Mouse (Mus musculus) thymus, adult 2 months (tissue): ENCODE data around the gene Sptbn1.

Experiments
- CTCF ChIP-seq: fragments of 200-500 bp; IDR thresholded peaks from 2 replicates; pipeline ENCODE4 v1.5.1; 2012; ENCODE audit warnings: mild to moderate bottlenecking, control low read depth, low read length, moderate library complexity, borderline replicate concordance; ENCODE audit not compliant: control insufficient read depth, poor library complexity, insufficient read depth; ENCODE audit errors: extremely low read depth
- POLR2A ChIP-seq: fragments of 200-500 bp; IDR thresholded peaks from 2 replicates; pipeline ENCODE4 v1.6.1; 2012; ENCODE audit warnings: mild to moderate bottlenecking, low read length, control low read depth, moderate library complexity; ENCODE audit not compliant: control insufficient read depth, poor library complexity, insufficient read depth; ENCODE audit errors: extremely low read depth

- no peak for TF ChIP-seq POLR2A
- TF ChIP-seq CTCF: no peak
Measured at GRCm38 (mm10) chr11:30257812-30258211, 10.2 kb downstream of the Sptbn1 start.
